Mouse (Mus musculus) regulatory T cell (primary cell): ENCODE measurements at regions not wholly inside any gene's neighbourhood (a gene's known extent, or its start where the extent isn't known, plus 50 kb on each side); places are given as distances from the start of the nearest gene placed in this dataset.

Source experiments
- in situ Hi-C: fragments of 300-600 bp; cut with MboI, MseI; formaldehyde crosslinking; loops from one replicate; pipeline ENCODE4 v1.15.1; 2025; ENCODE audit warnings: high pct_unique_total_duplicates

DNA sequence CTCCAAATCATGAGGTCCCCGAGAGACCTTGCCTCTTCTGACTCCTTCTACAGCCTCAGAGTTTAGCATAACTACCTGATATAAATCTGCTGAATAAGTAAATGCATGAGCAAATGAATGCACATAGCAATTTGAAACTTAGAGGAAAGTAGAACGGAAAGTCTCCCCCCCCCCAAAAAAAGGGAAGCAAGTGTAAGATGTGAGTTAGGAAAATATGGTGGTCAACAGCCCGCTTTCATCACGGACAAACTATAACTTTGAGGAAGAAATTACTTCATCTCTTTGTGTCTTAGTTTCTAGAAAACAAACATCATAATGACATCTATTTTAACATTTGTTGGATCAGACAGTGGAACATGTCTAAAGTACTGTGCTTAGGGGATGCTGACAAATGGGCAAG, 77.4 kb upstream of the Etaa1 start:
- in situ Hi-C loops = no loop called here

DNA sequence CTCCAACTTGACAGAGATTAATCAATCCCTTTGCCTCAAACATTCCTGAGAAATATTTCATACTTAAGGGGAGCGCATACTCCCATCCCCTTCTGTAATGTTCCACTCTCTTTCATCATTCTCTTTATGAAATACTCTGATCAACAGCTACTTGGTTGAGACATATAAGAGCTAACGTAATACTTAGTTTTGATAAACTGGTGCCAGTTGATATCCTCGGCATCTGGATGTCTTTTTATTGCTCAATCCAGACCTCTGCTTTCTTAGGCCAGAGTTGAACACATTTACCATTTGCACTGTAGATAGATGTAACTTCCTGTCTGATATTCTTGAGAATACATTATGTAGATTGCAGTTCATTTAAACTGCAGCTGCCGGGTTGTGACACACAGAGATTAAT, 68.4 kb upstream of the Etaa1 start:
- in situ Hi-C loops = no loop called here

DNA sequence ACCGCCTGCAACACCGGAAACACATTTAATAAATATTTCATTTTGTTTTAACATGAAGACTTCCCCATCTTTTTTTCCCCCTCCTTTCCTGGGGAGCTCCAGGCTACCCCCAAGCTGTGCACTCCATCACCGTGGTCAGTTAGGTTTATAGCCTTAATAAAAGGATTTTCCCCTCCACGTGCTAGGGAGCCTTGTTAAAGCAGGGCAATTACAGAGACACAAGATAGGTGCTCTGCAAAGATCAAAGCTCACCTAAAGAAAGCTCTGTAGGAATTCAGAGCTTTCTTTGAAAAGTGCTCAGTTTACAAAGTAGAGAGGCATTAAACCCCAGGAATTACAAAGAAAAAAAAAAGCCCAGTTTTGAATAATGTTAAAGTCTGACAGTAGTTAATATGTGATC, 61.6 kb upstream of the Etaa1 start:
- in situ Hi-C loops = no loop called here

DNA sequence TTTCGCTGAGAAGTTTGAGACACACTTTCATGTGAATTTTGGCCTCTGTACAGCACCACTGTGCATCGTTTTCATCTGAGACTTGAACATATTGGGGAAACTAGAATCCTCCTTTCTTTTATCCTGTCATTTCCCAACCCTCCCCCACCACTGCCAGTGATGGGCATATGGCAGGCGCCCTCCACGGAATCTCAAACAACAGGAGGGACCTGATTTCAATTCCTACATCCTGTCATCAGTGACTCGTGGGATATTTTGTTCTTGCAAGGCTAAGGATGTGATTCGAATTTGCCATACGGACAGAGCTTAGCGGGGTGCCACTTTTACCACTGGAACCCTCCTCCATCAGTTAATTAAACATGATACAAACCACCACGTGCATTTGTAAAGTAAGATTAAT, 60.9 kb upstream of the Etaa1 start:
- in situ Hi-C loops = no loop called here

- in situ Hi-C loops = no loop called here
Measured at GRCm38 (mm10) chr11:18012085-18012484, 58.4 kb upstream of the Etaa1 start.

DNA sequence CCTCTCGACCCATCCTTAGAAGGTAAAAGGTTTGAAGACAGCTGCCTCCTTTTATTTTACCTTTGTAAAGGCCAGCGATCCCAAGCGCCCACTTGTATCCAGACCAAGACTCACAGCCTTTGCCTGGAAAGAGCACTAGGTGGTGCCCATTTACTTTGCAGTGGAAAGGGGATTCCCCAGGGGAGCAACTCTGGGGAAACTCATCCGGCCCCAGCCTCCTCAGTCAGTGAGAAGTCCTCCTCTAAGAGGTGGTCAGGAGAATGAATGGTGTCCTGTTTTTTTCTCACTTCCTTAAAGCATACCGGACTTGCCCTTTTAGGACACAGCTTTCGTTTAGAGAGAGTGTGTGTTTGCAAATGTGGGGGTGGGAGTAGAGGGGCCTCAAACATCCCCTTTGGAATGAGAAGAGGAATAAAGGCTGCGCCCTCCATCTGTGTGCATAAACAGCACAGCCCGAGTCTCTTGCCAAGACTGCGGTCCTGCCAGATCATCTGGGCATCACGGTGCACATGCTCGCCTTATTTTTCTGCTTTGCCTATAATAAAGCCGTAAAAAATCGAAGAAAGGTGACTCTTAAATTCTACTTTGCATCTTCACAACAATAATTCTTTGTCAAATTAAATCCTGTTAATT, 57.5 kb upstream of the Etaa1 start:
- in situ Hi-C loops = no loop called here

GRCm38 (mm10) chr11:18008140-18008539, 54.5 kb upstream of the Etaa1 start:
- in situ Hi-C loops = no loop called here
